8 mouse cellular contexts compared by ENCODE assay signal in genomic region chr11:69090367-69090766, GRCm38 (mm10). TPM values are rescaled to one million over a fixed set of nuclear protein-coding genes. Genes with fewer than 3 reads are reported as not detected.
DNase-seq lines count a peak whose midpoint lies in the region; ATAC-seq and TF ChIP-seq lines count a peak whose summit lies in the region.

No protein-coding gene starts in this region.

- H3K9me3 ChIP-seq in CH12.LX (replicated peaks; ENCODE audit: low read length) = no peaks in the 10 kb centered on the region
- no peaks in the 10 kb centered on the region for H3K9me3 ChIP-seq in forebrain, embryonic 16.5 days (ENCODE audit: control insufficient read depth, low read length)
- H3K9me3 ChIP-seq in liver, embryonic 15.5 days (replicated peaks) = no peaks in the 10 kb centered on the region

- dilution Hi-C loops in CH12.LX (cut with MboI; ENCODE audit: extremely low pct_ligation_motif_present, extremely low pct_unique_long_range_greater_than_20kb, low sequenced_read_pairs) = no loop called here

- no peak for TF ChIP-seq POLR2A in CH12.LX (IDR thresholded peaks at IDR 0.05; ENCODE audit: low read depth, low read length)

- in situ Hi-C loops in CH12.LX (cut with MboI; ENCODE audit: low pct_ligation_motif_present, low pct_unique_long_range_greater_than_20kb, low sequenced_read_pairs) = loop anchor here (25.0 kb wide), 1 partner anchor 922 kb away; the partner anchor contains the start of genes Acadvl, Dlg4 and Dvl2

- ATAC-seq in forebrain, embryonic 16.5 days = no peak
- ATAC-seq in liver, embryonic 15.5 days (ENCODE audit: insufficient read depth) = no peak

- no peak for TF ChIP-seq CTCF in CH12.LX (conservative IDR thresholded peaks at IDR 0.05 in 1 of 2, IDR thresholded peaks at IDR 0.05 in 1 of 2; ENCODE audit: low read depth in 2 of 2, low read length in 2 of 2)

- H3K4me1 ChIP-seq in CH12.LX (ENCODE audit: control insufficient read depth in 1 of 2, insufficient read depth in 2 of 2) = peaks cover 23 to 59% of the 10 kb centered on the region in 2 experiments
- peaks cover 40% of the 10 kb centered on the region for H3K4me1 ChIP-seq in forebrain, embryonic 16.5 days (replicated peaks; ENCODE audit: control insufficient read depth, insufficient read depth, low read length)
- H3K4me1 ChIP-seq in liver, embryonic 15.5 days (replicated peaks) = peaks cover 62% of the 10 kb centered on the region

- peaks cover 29% of the 10 kb centered on the region for H3K79me2 ChIP-seq in CH12.LX (replicated peaks; ENCODE audit: control insufficient read depth, extremely low read depth, insufficient read depth, poor library complexity, severe bottlenecking)

- TF ChIP-seq RAD21 in CH12.LX (IDR thresholded peaks at IDR 0.05; ENCODE audit: low read depth, low read length) = no peak

- H3K27me3 ChIP-seq in CH12.LX (replicated peaks) = peaks cover 18% of the 10 kb centered on the region
- no peaks in the 10 kb centered on the region for H3K27me3 ChIP-seq in forebrain, embryonic 16.5 days (replicated peaks; ENCODE audit: control insufficient read depth, insufficient read depth, low read length)
- no peaks in the 10 kb centered on the region for H3K27me3 ChIP-seq in liver, embryonic 15.5 days

- H3K36me3 ChIP-seq in CH12.LX (replicated peaks in 1 of 2; ENCODE audit: control insufficient read depth in 1 of 2, insufficient read depth in 1 of 2, low read length in 1 of 2) = peaks cover 23 to 37% of the 10 kb centered on the region in 2 experiments
- 0 out of 2 replicates have a peak, but pooled peaks cover 2% of the 10 kb centered on the region for H3K36me3 ChIP-seq in forebrain, embryonic 16.5 days (ENCODE audit: control insufficient read depth, insufficient read depth)
- peaks cover 34% of the 10 kb centered on the region for H3K36me3 ChIP-seq in liver, embryonic 15.5 days (replicated peaks)

- H3K4me2 ChIP-seq in CH12.LX (ENCODE audit: insufficient read depth, low read depth, poor library complexity, severe bottlenecking) = peak overlapping the region; percentile 71
- peak overlapping the region; percentile 98 for H3K4me2 ChIP-seq in forebrain, embryonic 16.5 days (ENCODE audit: low read length)
- H3K4me2 ChIP-seq in liver, embryonic 15.5 days = peak overlapping the region; percentile 82

- peak overlapping the region in 1 of 3 experiments; percentile 18 for H3K4me3 ChIP-seq in CH12.LX (replicated peaks in 1 of 3; ENCODE audit: low read depth in 2 of 3, low read length in 2 of 3, poor library complexity in 1 of 3)
- H3K4me3 ChIP-seq in forebrain, embryonic 16.5 days (replicated peaks; ENCODE audit: low read length) = no peak overlapping the region
- no peak overlapping the region; the same call in 1 of the 2 replicates for H3K4me3 ChIP-seq in liver, embryonic 15.5 days (replicated peaks)

- peak overlapping the region; percentile 39 for H3K27ac ChIP-seq in CH12.LX (ENCODE audit: insufficient read depth, low read depth)
- H3K27ac ChIP-seq in forebrain, embryonic 16.5 days (ENCODE audit: low read length) = no peak overlapping the region
- H3K27ac ChIP-seq in liver, embryonic 15.5 days (replicated peaks) = peak overlapping the region; percentile 94

- H3K9ac ChIP-seq in CH12.LX (ENCODE audit: insufficient read depth, low read depth) = peak overlapping the region; percentile 4; the same call in 1 of the 2 replicates
- peak overlapping the region; percentile 13; the same call in 1 of the 2 replicates for H3K9ac ChIP-seq in forebrain, embryonic 16.5 days (replicated peaks; ENCODE audit: low read depth, low read length)
- H3K9ac ChIP-seq in liver, embryonic 15.5 days = no peak overlapping the region

- 68% methylated on average over 4 of the region's 6 CpGs for WGBS in forebrain, embryonic 16.5 days
- 70% methylated on average over 6 of the region's 6 CpGs for WGBS in liver, embryonic 15.5 days (ENCODE audit: insufficient replicate concordance)

- TF ChIP-seq EP300 in CH12.LX (IDR thresholded peaks at IDR 0.05; ENCODE audit: low read length) = no peak

- DNase-seq in gastrocnemius, postnatal 10 days = peak; percentile 17
- DNase-seq in gastrocnemius, adult 18-20 months (ENCODE audit: low spot score) = no peak
- DNase-seq in CH12.LX (ENCODE audit: extremely low read depth) (no peak), MN1 (ENCODE audit: low spot score) (no peak)
- DNase-seq in urinary bladder, postnatal 36 days (ENCODE audit: low spot score in 2 of 2) = no peak
- no peak for DNase-seq in layer of hippocampus, postnatal 14 days (ENCODE audit: low spot score in 2 of 2)

TF ChIP-seq in CH12.LX, 34 proteins besides CTCF, POLR2A, EP300 and RAD21:
- no peak for TF ChIP-seq POLR2AphosphoS2 (IDR thresholded peaks at IDR 0.05; ENCODE audit: low read depth, low read length)
- TF ChIP-seq ZNF384 (IDR thresholded peaks at IDR 0.05; ENCODE audit: low read depth, low read length) = no peak
- no peak for TF ChIP-seq MAFK (IDR thresholded peaks at IDR 0.05; ENCODE audit: insufficient replicate concordance, low read length)
- TF ChIP-seq USF2 (conservative IDR thresholded peaks at IDR 0.05; ENCODE audit: low read depth, low read length) = no peak
- TF ChIP-seq GABPA (IDR thresholded peaks at IDR 0.05; ENCODE audit: insufficient replicate concordance, low read depth, low read length) = no peak
- TF ChIP-seq IRF4 (IDR thresholded peaks at IDR 0.05; ENCODE audit: low read depth, low read length) = no peak
- TF ChIP-seq TCF12 (IDR thresholded peaks at IDR 0.05; ENCODE audit: low read depth, low read length) = no peak
- TF ChIP-seq E2F4 (IDR thresholded peaks at IDR 0.05; ENCODE audit: insufficient replicate concordance, low read depth, low read length) = no peak
- no peak for TF ChIP-seq MEF2A (IDR thresholded peaks at IDR 0.05; ENCODE audit: borderline replicate concordance, low read depth, low read length)
- TF ChIP-seq CHD2 (IDR thresholded peaks at IDR 0.05; ENCODE audit: low read length) = no peak
- TF ChIP-seq NELFE (IDR thresholded peaks at IDR 0.05; ENCODE audit: low read depth, low read length) = no peak
- TF ChIP-seq KAT2A (IDR thresholded peaks at IDR 0.05; ENCODE audit: insufficient replicate concordance, low read length) = no peak
- no peak for TF ChIP-seq NRF1 (IDR thresholded peaks at IDR 0.05; ENCODE audit: low read depth, low read length)
- TF ChIP-seq BHLHE40 (IDR thresholded peaks at IDR 0.05; ENCODE audit: low read depth, low read length) = no peak

RNA-seq across cellular contexts. Expression of gene Vamp2, which starts 2.1 kb away (rescaled TPM):
- 10 to 100 TPM; 52.4 to 55.8 TPM for total RNA-seq in gastrocnemius, postnatal 10 days (2021)
- total RNA-seq in gastrocnemius, adult 18-20 months (2021) = 10 to 100 TPM; 37.4 to 39.3 TPM
- total RNA-seq in CH12.LX (2012; rRNA removed) = 8.0 and 8.2 TPM in 2 replicates
- 1.3 and 1.4 TPM in 2 replicates for total RNA-seq in CH12.LX (2014; rRNA removed)
- 26.0 and 26.7 TPM in 2 replicates for polyA plus RNA-seq in CH12.LX (2012; ENCODE audit: insufficient read length, low read depth)
- polyA plus RNA-seq in forebrain, embryonic 16.5 days (2015; fragmentation: Nextera tagmentation; extraction: Ambion mirVana) = 217 and 259 TPM in 2 replicates
- polyA plus RNA-seq in liver, embryonic 15.5 days (2015; fragmentation: Nextera tagmentation; extraction: Ambion mirVana) = 14.9 and 19.6 TPM in 2 replicates
- 1,000 to 10,000 TPM; 1,073 to 1,118 TPM for total RNA-seq in layer of hippocampus, postnatal 14 days (2021)

RNA-seq across cellular contexts. Expression of gene Per1, which starts 4.7 kb away (rescaled TPM):
- 10 to 100 TPM; 17.5 to 78.6 TPM for total RNA-seq in gastrocnemius, postnatal 10 days (2021)
- 10 to 100 TPM; 41.9 to 72.2 TPM for total RNA-seq in gastrocnemius, adult 18-20 months (2021)
- total RNA-seq in CH12.LX (2012; rRNA removed) = 11.5 and 11.8 TPM in 2 replicates
- total RNA-seq in CH12.LX (2014; rRNA removed) = 2.8 and 3.2 TPM in 2 replicates
- 37.9 and 38.3 TPM in 2 replicates for polyA plus RNA-seq in CH12.LX (2012; ENCODE audit: insufficient read length, low read depth)
- 11.8 and 12.1 TPM in 2 replicates for polyA plus RNA-seq in forebrain, embryonic 16.5 days (2015; fragmentation: Nextera tagmentation; extraction: Ambion mirVana)
- polyA plus RNA-seq in liver, embryonic 15.5 days (2015; fragmentation: Nextera tagmentation; extraction: Ambion mirVana) = 6.4 and 7.6 TPM in 2 replicates
- 10 to 100 TPM; 84.4 to 86.8 TPM for total RNA-seq in layer of hippocampus, postnatal 14 days (2021)

RNA-seq across cellular contexts. Expression of gene Tmem107, which starts 19.8 kb away (rescaled TPM):
- total RNA-seq in gastrocnemius, postnatal 10 days (2021) = 1 to 10 TPM; 4.3 to 5.2 TPM
- total RNA-seq in gastrocnemius, adult 18-20 months (2021) = 1 to 10 TPM; 3.5 to 3.7 TPM
- 24.4 and 30.1 TPM in 2 replicates for total RNA-seq in CH12.LX (2012; rRNA removed)
- total RNA-seq in CH12.LX (2014; rRNA removed) = 20.3 and 31.3 TPM in 2 replicates
- 13.4 and 22.6 TPM in 2 replicates for polyA plus RNA-seq in CH12.LX (2012; ENCODE audit: insufficient read length, low read depth)
- polyA plus RNA-seq in forebrain, embryonic 16.5 days (2015; fragmentation: Nextera tagmentation; extraction: Ambion mirVana) = 43.7 and 48.4 TPM in 2 replicates
- 20.2 and 21.6 TPM in 2 replicates for polyA plus RNA-seq in liver, embryonic 15.5 days (2015; fragmentation: Nextera tagmentation; extraction: Ambion mirVana)
- total RNA-seq in layer of hippocampus, postnatal 14 days (2021) = 10 to 100 TPM; 13.5 to 13.7 TPM

RNA-seq across cellular contexts. Expression of gene Hes7, which starts 29.8 kb away (rescaled TPM):
- not detected for total RNA-seq in gastrocnemius, postnatal 10 days (2021)
- total RNA-seq in gastrocnemius, adult 18-20 months (2021) = not detected
- total RNA-seq in CH12.LX (2012; rRNA removed) = 0.04 TPM in 1 of 2 replicates, not detected in the other
- not detected in 2 replicates for total RNA-seq in CH12.LX (2014; rRNA removed)
- not detected in 2 replicates for polyA plus RNA-seq in CH12.LX (2012; ENCODE audit: insufficient read length, low read depth)
- polyA plus RNA-seq in forebrain, embryonic 16.5 days (2015; fragmentation: Nextera tagmentation; extraction: Ambion mirVana) = 0.26 and 0.67 TPM in 2 replicates
- polyA plus RNA-seq in liver, embryonic 15.5 days (2015; fragmentation: Nextera tagmentation; extraction: Ambion mirVana) = 0.12 and 0.18 TPM in 2 replicates
- total RNA-seq in layer of hippocampus, postnatal 14 days (2021) = under 1 TPM; 0.46 to 0.62 TPM

RNA-seq across cellular contexts. Expression of gene Borcs6, which starts 30.9 kb away (rescaled TPM):
- total RNA-seq in gastrocnemius, postnatal 10 days (2021) = 10 to 100 TPM; 12.6 to 13.9 TPM
- total RNA-seq in gastrocnemius, adult 18-20 months (2021) = 10 to 100 TPM; 20.0 to 23.5 TPM
- 9.7 and 11.1 TPM in 2 replicates for total RNA-seq in CH12.LX (2012; rRNA removed)
- 5.1 and 7.3 TPM in 2 replicates for total RNA-seq in CH12.LX (2014; rRNA removed)
- 5.4 and 6.2 TPM in 2 replicates for polyA plus RNA-seq in CH12.LX (2012; ENCODE audit: insufficient read length, low read depth)
- polyA plus RNA-seq in forebrain, embryonic 16.5 days (2015; fragmentation: Nextera tagmentation; extraction: Ambion mirVana) = 11.4 and 12.3 TPM in 2 replicates
- 4.3 and 5.3 TPM in 2 replicates for polyA plus RNA-seq in liver, embryonic 15.5 days (2015; fragmentation: Nextera tagmentation; extraction: Ambion mirVana)
- 10 to 100 TPM; 25.2 to 26.4 TPM for total RNA-seq in layer of hippocampus, postnatal 14 days (2021)

Comparison
In these comparisons a context has a peak if more than half of its experiments do, and no peak if none do; other contexts are left out.
1. RNA of gene Vamp2, which starts 2.1 kb away (total RNA-seq): 1,073 to 1,118 TPM in layer of hippocampus, postnatal 14 days; 52.4 to 55.8 TPM in gastrocnemius, postnatal 10 days, 37.4 to 39.3 TPM in gastrocnemius, adult 18-20 months and 1.3 to 8.2 TPM in CH12.LX; every median in the first group is over 10 times any median in the second.
2. Peak in every context shown above with its lines, with median percentiles within 50 percentile points of each other: H3K4me2 ChIP-seq.